Mouse (Mus musculus) CD4-positive helper T cell, adult 2 months (primary cell): Measurements from ENCODE around the gene Nptxr.

ENCODE experiments used
- DNase-seq: peaks from one replicate; pipeline ENCODE4 v3.0.0-alpha.2; 2012; ENCODE audit warnings: low read depth, missing footprints, low spot score

The Nptxr gene

DNA sequence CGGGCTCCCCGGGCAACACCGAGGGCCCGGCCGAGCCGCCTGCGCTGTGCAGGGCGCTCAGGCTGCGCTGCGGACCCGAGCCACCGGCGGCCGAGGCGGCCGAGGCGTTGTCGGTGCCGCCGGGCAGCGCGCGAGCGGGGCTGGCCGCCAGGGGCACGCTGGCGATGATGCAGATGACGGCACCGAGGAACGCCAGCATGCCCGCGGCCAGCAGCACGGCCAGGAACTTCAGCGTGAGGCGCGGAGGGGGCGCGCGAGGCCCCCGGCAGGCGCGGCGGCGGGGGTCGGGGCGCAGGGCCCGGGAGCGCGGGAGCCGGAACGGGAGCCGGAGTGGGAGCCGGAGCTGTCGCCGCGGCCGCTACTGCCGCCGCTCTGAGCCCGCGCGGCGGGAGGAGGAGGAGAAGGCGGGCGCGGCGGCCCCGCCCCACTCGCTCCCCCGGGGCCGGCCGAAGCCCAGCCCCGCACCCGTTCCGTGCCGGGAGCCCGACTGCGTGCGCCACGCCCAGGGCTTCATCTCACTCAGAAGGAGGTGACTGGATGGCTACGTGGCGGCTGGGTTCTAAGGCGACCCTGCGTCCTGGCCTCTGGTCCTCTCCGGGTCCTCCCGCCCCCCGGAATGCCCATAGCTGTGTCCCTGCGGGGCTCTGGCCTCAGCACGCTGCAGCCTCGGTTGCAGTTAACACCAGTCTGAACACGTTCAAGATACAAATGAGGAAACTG lies at the start of gene Nptxr:
Gene Nptxr (minus strand): TSS at position 415 of the 720 bp plus-strand sequence.
- peak; percentile 29 for DNase-seq

- DNase-seq, result no peak
Observed at GRCm38 (mm10) chr15:79850143-79850542, 45.6 kb upstream of the Nptxr start.

- DNase-seq, result no peak
Observed at GRCm38 (mm10) chr15:79847100-79847499, 42.5 kb upstream of the Nptxr start.

DNA sequence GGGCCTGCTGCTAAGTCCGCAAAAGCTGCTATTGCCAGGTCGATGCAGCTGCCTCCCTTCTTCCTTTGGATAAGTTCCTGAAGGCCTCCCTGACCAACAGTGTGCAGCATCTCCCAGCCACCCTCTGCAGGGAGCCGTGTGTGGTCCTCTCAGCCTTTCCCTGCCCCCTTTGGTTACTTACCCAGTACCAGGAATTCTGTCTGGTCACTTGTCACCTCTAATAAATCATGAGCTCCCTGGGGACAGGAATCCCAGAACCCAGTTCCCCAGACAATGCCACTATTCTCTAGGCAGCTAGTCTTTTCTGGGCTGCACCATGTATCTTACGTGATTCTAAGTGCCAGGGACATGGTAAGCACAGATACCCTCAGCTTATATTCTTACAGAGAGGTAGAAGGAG lies 41.4 kb upstream of the Nptxr start:
- no peak for DNase-seq

DNA sequence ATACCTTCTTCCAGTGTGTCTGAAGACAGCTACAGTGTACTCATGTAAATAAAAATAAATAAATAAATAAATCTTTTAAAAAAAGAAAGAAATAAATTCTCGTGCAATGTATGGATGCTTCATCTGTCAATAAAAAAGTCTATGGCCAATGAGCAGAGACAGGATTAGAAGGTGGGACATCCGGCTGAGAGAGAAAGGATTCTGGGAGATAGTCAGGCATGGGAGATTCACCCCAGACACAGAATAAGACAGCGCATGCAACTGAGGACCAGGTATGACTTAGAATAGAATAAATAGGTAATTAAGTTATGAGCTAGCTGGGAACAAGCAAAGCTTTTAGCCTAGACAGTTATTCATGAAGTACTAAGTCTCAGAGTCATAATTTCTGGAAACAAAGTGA lies 38.4 kb upstream of the Nptxr start:
- DNase-seq, result no peak

GRCm38 (mm10) chr15:79840281-79840680 lies 35.7 kb upstream of the Nptxr start:
- DNase-seq, result no peak

DNA sequence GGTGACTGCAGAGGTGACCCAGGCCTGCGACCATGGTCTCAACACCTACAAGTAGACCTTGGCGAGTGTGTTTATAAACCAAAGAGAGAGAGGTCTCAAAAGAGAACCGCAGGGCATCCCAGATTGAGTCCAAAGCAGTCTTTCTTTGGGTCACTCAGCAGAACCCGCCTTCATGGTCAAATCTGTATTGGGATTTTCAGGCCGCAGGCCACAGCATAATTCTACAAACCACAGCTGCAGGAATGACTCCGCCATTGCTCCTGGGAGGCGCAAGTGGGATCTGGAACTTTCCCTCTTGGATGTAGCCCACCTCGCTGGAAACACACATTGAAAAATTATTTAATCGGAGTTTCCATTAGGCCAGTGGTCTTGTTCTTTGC lies 30.3 kb upstream of the Nptxr start:
- DNase-seq, result no peak

- DNase-seq, result peak; percentile 90
Observed at GRCm38 (mm10) chr15:79834130-79834880, 29.7 kb upstream of the Nptxr start, which contains the start of the genes Npcd and Cbx6. Gene Npcd, minus strand, starts transcription at chr15:79834237. Gene Cbx6, minus strand, starts transcription at chr15:79834688.

- peak; percentile 18 for DNase-seq
Observed at GRCm38 (mm10) chr15:79833251-79834050, 28.9 kb upstream of the Nptxr start.

- peak; percentile 78 for DNase-seq
Observed at GRCm38 (mm10) chr15:79832064-79832900, 27.7 kb upstream of the Nptxr start.

GRCm38 (mm10) chr15:79830388-79830787 lies 25.8 kb upstream of the Nptxr start:
- DNase-seq, result peak; percentile 79

DNA sequence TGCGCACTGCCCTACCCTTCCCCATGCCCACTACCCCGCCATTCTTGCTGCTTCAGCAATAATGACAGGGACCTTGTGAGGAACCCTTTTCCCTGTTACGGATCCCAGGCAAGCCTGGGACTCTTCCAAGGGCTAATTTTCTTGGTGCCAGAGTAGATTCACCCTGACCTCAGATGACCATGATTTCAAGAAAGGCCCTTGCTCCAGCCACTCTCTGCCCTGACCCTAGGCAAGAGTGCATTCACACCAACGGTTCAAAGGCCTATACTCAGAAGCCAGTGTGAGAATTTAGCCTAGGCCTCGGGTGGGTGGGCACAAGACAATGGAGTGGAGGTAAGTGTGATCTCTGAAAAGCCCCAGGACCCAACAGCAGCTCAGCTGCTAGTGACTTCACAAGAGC lies 24.9 kb upstream of the Nptxr start:
- no peak for DNase-seq

GRCm38 (mm10) chr15:79828366-79829035 lies 23.9 kb upstream of the Nptxr start:
- DNase-seq, result no peak

DNA sequence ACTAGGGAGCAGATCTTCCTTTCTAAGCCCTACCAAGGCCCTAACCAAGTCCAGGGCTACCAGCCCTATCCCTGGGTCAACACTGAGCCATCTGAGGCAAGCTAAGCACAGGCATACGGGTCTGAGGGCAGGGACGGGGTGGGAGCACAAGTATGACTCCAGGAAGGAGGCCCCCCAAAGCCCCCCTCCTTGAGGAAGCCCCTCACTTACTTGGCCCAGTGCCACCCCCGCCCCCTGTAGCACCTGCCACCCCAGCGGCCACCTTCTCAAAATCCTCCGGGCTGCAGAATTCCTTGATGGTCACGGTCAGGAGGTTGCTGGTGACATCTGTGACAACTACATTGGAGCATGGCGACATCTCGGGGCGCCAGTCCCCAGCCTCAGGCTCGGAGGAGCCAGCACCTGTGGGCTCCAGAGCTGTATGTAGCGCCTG lies 23.2 kb upstream of the Nptxr start:
- no peak for DNase-seq

- no peak for DNase-seq
Observed at GRCm38 (mm10) chr15:79827061-79827777, 22.7 kb upstream of the Nptxr start.

- DNase-seq, result no peak
Observed at GRCm38 (mm10) chr15:79826221-79826935, 21.8 kb upstream of the Nptxr start.

DNA sequence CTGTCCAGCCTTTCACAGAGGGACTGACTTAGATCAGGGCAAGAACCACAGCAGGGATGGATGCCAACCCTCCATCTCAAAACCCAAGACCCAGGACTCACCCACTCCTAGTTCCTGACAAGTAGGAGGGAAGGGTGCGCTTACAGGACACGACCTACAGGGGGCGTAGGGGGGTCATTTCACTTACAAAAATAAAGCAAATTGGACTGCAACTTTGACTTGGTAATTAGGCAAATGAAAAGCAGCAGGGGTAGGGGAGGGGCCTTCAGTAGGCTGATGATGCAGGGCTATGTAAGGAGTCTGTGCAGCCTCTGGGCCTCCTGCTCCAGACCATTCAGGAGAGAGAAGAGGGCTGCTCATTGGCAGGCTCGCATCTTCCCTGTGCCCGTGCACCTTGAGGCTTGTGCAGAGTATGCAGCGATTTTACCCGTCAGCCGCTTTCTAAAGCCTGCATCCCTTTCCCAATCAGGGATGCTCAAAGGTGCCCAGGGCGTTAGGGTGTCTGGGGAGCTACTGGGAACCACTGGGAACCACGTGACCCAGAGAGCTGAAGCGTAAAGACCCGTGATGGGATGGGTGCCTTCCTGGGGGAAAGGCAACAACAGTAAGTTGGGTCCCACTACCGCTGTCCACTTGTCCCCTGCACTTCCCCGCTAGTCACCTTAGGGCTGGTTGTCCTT lies 20.7 kb upstream of the Nptxr start:
- peak; percentile 50 for DNase-seq

- DNase-seq, result no peak
Observed at GRCm38 (mm10) chr15:79823588-79824280, 19.2 kb upstream of the Nptxr start.
